9 mouse cellular contexts compared by ENCODE assay signal in the genomic region with DNA sequence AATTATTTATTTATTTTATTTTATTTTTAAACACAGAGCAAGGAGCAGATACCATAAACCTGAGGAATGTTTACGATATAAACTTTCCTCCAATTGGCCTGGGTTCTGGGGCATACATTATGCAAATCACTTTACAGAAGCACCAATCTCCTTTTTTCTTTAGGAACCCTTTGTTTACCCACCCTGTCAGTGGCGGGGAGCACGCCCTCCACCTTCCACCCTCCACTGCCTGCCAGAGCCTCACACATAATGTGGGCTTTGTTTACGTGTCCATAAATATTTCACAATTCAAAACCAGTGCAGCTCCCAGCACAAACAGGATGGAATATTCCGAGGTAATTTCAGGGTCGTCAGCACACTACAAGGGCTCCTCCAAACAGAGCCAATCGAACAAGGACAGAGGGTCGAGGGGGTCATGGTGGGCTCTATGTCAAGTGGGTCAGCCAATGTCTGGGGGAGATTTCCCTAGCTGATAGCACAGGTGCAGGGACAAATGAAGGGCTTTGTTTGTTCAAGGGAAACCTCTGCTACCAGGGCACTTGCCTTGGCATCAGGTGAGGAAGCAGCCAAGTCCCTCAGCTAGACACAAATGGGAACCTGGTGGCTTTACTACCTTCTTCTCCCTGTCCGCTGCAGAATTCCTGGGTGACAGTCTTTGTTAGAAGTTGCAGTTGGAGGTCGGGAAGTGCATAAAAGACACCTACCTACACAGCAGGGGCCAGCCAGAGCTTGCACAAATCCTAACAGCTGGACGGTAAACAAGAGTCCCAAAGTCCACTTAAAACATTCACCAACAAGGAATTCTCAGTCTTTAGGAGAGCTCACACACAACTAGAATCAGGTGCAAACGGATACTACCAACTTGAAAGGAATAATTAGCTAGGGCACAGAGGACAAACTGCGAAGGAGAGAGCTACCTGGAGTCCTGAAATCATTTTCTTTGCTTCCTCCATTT. TPM values are rescaled to one million over a fixed set of nuclear protein-coding genes. Genes with fewer than 3 reads are reported as not detected.
A peak's percentile ranks its signal among the peaks of the same experiment; 100 is the strongest.
DNase-seq lines count a peak whose midpoint lies in the region; ATAC-seq lines count a peak whose summit lies in the region.
"Had no signal": no experiment of that assay in that cellular context is flagged by ENCODE, and none has a peak within 500 bp of the region (broad histone marks: within the 10 kb centered on the region; RNA-seq: fewer than 3 reads in every experiment).

No protein-coding gene starts in this region.

- 30% methylated on average over 13 of the region's 13 CpGs for WGBS in lung, embryonic 15.5 days
- 16% methylated on average over 13 of the region's 13 CpGs for WGBS in forebrain, embryonic 15.5 days
- 30% methylated on average over 13 of the region's 13 CpGs for WGBS in limb, embryonic 10.5 days
- WGBS in stomach, embryonic 15.5 days, result 25% methylated on average over 13 of the region's 13 CpGs

- H3K27me3 ChIP-seq in lung, embryonic 15.5 days, result 0 out of 2 replicates have a peak, but pooled peaks cover 10% of the 10 kb centered on the region
- no peaks in the 10 kb centered on the region for H3K27me3 ChIP-seq in forebrain, embryonic 15.5 days
- H3K27me3 ChIP-seq in limb, embryonic 10.5 days (ENCODE audit: low read depth, poor library complexity, severe bottlenecking), result no peaks in the 10 kb centered on the region
- H3K27me3 ChIP-seq in stomach, embryonic 15.5 days (replicated peaks), result no peaks in the 10 kb centered on the region
- H3K27me3 ChIP-seq: limb, embryonic 15.5 days had no signal

- H3K4me1 ChIP-seq in lung, embryonic 15.5 days, result peaks cover 14% of the 10 kb centered on the region
- H3K4me1 ChIP-seq in forebrain, embryonic 15.5 days, result peaks cover 30% of the 10 kb centered on the region
- H3K4me1 ChIP-seq in limb, embryonic 10.5 days, result peaks cover 7% of the 10 kb centered on the region
- H3K4me1 ChIP-seq in stomach, embryonic 15.5 days, result peaks cover 6% of the 10 kb centered on the region; the same call in 1 of the 2 replicates

- no peak overlapping the region for H3K9ac ChIP-seq in lung, embryonic 15.5 days
- no peak overlapping the region for H3K9ac ChIP-seq in forebrain, embryonic 15.5 days (replicated peaks)
- no peak overlapping the region for H3K9ac ChIP-seq in stomach, embryonic 15.5 days
- H3K9ac ChIP-seq: limb, embryonic 15.5 days had no signal

- no peaks in the 10 kb centered on the region for H3K9me3 ChIP-seq in lung, embryonic 15.5 days
- no peaks in the 10 kb centered on the region for H3K9me3 ChIP-seq in forebrain, embryonic 15.5 days
- no peaks in the 10 kb centered on the region for H3K9me3 ChIP-seq in limb, embryonic 10.5 days (replicated peaks)
- no peaks in the 10 kb centered on the region for H3K9me3 ChIP-seq in stomach, embryonic 15.5 days
- H3K9me3 ChIP-seq: limb, embryonic 15.5 days had no signal

- no peak overlapping the region for H3K4me3 ChIP-seq in lung, embryonic 15.5 days
- no peak overlapping the region for H3K4me3 ChIP-seq in forebrain, embryonic 15.5 days
- no peak overlapping the region for H3K4me3 ChIP-seq in limb, embryonic 10.5 days
- peak overlapping the region; percentile 17 for H3K4me3 ChIP-seq in stomach, embryonic 15.5 days (replicated peaks)
- H3K4me3 ChIP-seq: limb, embryonic 15.5 days had no signal

- no peaks in the 10 kb centered on the region for H3K36me3 ChIP-seq in lung, embryonic 15.5 days
- peaks cover 20% of the 10 kb centered on the region; the same call in 1 of the 2 replicates for H3K36me3 ChIP-seq in forebrain, embryonic 15.5 days
- peaks cover 80% of the 10 kb centered on the region for H3K36me3 ChIP-seq in limb, embryonic 10.5 days
- H3K36me3 ChIP-seq in stomach, embryonic 15.5 days, result no peaks in the 10 kb centered on the region

- DNase-seq in lung, adult 18-20 months, result no peak
- no peak for DNase-seq in limb, embryonic 10.5 days (ENCODE audit: low spot score)
- DNase-seq in thymus, postnatal 4 days, result no peak
- no peak for DNase-seq in thymus, postnatal 25 days
- no peak for DNase-seq in cerebellum, adult 18-20 months

- H3K4me2 ChIP-seq in lung, embryonic 15.5 days, result no peak overlapping the region
- H3K4me2 ChIP-seq in forebrain, embryonic 15.5 days (replicated peaks), result peak overlapping the region; percentile 16; the same call in 1 of the 2 replicates
- peak overlapping the region; percentile 38 for H3K4me2 ChIP-seq in stomach, embryonic 15.5 days
- H3K4me2 ChIP-seq: limb, embryonic 15.5 days had no signal

- no peak for ATAC-seq in lung, embryonic 15.5 days (ENCODE audit: borderline replicate concordance, extremely low read depth, low FRiP score, low TSS enrichment)
- no peak for ATAC-seq in forebrain, embryonic 15.5 days (replicated peaks)
- peak; percentile 67; the same call in 1 of the 2 replicates for ATAC-seq in stomach, embryonic 15.5 days (ENCODE audit: insufficient read depth, low FRiP score, low read depth)

- H3K27ac ChIP-seq in lung, embryonic 15.5 days, result 0 out of 2 replicates have a peak overlapping the region, but pooled peaks have one; percentile 11
- no peak overlapping the region for H3K27ac ChIP-seq in forebrain, embryonic 15.5 days (replicated peaks)
- peak overlapping the region; percentile 17; the same call in 1 of the 2 replicates for H3K27ac ChIP-seq in limb, embryonic 10.5 days
- 0 out of 2 replicates have a peak overlapping the region, but pooled peaks have one; percentile 3 for H3K27ac ChIP-seq in stomach, embryonic 15.5 days
- H3K27ac ChIP-seq: limb, embryonic 15.5 days had no signal

RNA-seq across cellular contexts. Expression of a gene that starts 33.3 kb away (rescaled TPM):
- polyA plus RNA-seq in lung, embryonic 15.5 days (2015; fragmentation: Nextera tagmentation; extraction: Ambion mirVana), result 42.4 and 42.5 TPM in 2 replicates
- polyA plus RNA-seq in forebrain, embryonic 15.5 days (2015; fragmentation: Nextera tagmentation; extraction: Ambion mirVana), result 41.4 and 43.9 TPM in 2 replicates
- 61.7 and 62.1 TPM in 2 replicates for polyA plus RNA-seq in limb, embryonic 10.5 days (2016; fragmentation: Nextera tagmentation; extraction: Ambion mirVana)
- 42.9 and 49.3 TPM in 2 replicates for polyA plus RNA-seq in stomach, embryonic 15.5 days (2015; fragmentation: Nextera tagmentation; extraction: Ambion mirVana)

RNA-seq across cellular contexts. Expression of a gene that starts 46.4 kb away (rescaled TPM):
- polyA plus RNA-seq in lung, embryonic 15.5 days (2015; fragmentation: Nextera tagmentation; extraction: Ambion mirVana), result 7.4 and 7.8 TPM in 2 replicates
- 24.7 and 26.9 TPM in 2 replicates for polyA plus RNA-seq in forebrain, embryonic 15.5 days (2015; fragmentation: Nextera tagmentation; extraction: Ambion mirVana)
- polyA plus RNA-seq in limb, embryonic 10.5 days (2016; fragmentation: Nextera tagmentation; extraction: Ambion mirVana), result 33.8 and 36.8 TPM in 2 replicates
- polyA plus RNA-seq in stomach, embryonic 15.5 days (2015; fragmentation: Nextera tagmentation; extraction: Ambion mirVana), result 8.0 and 10.9 TPM in 2 replicates

RNA-seq across cellular contexts. Expression of a gene that starts 53.4 kb away (rescaled TPM):
- 13.2 and 16.2 TPM in 2 replicates for polyA plus RNA-seq in lung, embryonic 15.5 days (2015; fragmentation: Nextera tagmentation; extraction: Ambion mirVana)
- 1.4 and 1.5 TPM in 2 replicates for polyA plus RNA-seq in forebrain, embryonic 15.5 days (2015; fragmentation: Nextera tagmentation; extraction: Ambion mirVana)
- polyA plus RNA-seq in limb, embryonic 10.5 days (2016; fragmentation: Nextera tagmentation; extraction: Ambion mirVana), result 2.6 and 2.8 TPM in 2 replicates
- polyA plus RNA-seq in stomach, embryonic 15.5 days (2015; fragmentation: Nextera tagmentation; extraction: Ambion mirVana), result 16.0 and 17.5 TPM in 2 replicates

RNA-seq across cellular contexts. Expression of a gene that starts 58.2 kb away (rescaled TPM):
- 111 and 131 TPM in 2 replicates for polyA plus RNA-seq in lung, embryonic 15.5 days (2015; fragmentation: Nextera tagmentation; extraction: Ambion mirVana)
- polyA plus RNA-seq in forebrain, embryonic 15.5 days (2015; fragmentation: Nextera tagmentation; extraction: Ambion mirVana), result 13.1 and 14.1 TPM in 2 replicates
- polyA plus RNA-seq in limb, embryonic 10.5 days (2016; fragmentation: Nextera tagmentation; extraction: Ambion mirVana), result 2.4 and 3.1 TPM in 2 replicates
- 64.1 and 74.6 TPM in 2 replicates for polyA plus RNA-seq in stomach, embryonic 15.5 days (2015; fragmentation: Nextera tagmentation; extraction: Ambion mirVana)

RNA-seq across cellular contexts. Expression of a gene that starts 59.3 kb away (rescaled TPM):
- polyA plus RNA-seq in lung, embryonic 15.5 days (2015; fragmentation: Nextera tagmentation; extraction: Ambion mirVana), result 14.5 and 16.4 TPM in 2 replicates
- polyA plus RNA-seq in forebrain, embryonic 15.5 days (2015; fragmentation: Nextera tagmentation; extraction: Ambion mirVana), result 1.4 TPM in 1 of 2 replicates, not detected in the other
- polyA plus RNA-seq in limb, embryonic 10.5 days (2016; fragmentation: Nextera tagmentation; extraction: Ambion mirVana), result not detected in 2 replicates
- 5.4 and 6.9 TPM in 2 replicates for polyA plus RNA-seq in stomach, embryonic 15.5 days (2015; fragmentation: Nextera tagmentation; extraction: Ambion mirVana)
